ENCODE assay signal across 12 mouse cellular contexts in the genomic region with DNA sequence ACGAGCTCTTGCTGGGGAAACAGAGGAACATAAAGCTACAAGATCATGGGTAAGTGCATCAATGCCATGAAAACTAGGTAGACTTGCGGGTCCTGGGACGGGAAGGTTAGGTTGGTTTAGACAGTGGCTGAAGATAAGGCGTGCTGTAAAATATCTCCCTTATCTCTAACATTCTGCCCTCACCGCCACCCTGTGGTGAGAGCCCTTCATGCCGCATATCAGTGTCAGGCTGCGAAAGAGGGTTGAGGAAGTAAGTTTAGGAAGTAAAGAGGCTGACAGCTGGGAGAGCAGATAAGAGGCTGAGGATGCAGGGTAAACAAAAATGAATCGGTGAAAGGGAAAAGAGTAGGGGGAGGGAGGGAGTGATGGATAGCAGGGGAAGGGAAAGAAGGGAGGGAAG. TPM values are rescaled to one million over a fixed set of nuclear protein-coding genes. Genes with fewer than 3 reads are reported as not detected.
A peak's percentile ranks its signal among the peaks of the same experiment; 100 is the strongest.
DNase-seq lines count a peak whose midpoint lies in the region; ATAC-seq and TF ChIP-seq lines count a peak whose summit lies in the region.
"Had no signal": no experiment of that assay in that cellular context is flagged by ENCODE, and none has a peak within 500 bp of the region (broad histone marks: within the 10 kb centered on the region; RNA-seq: fewer than 3 reads in every experiment).

No protein-coding gene starts in this region.

- no peaks in the 10 kb centered on the region; the same call in 1 of the 2 replicates for H3K4me1 ChIP-seq in small intestine, adult 2 months (ENCODE audit: control insufficient read depth, insufficient read depth, insufficient read length, low read length)
- peaks cover 5% of the 10 kb centered on the region for H3K4me1 ChIP-seq in hindbrain, embryonic 12.5 days
- H3K4me1 ChIP-seq: embryonic facial prominence, embryonic 12.5 days; lung, embryonic 15.5 days had no signal

- H3K9me3 ChIP-seq in hindbrain, embryonic 12.5 days (replicated peaks): no peaks in the 10 kb centered on the region
- H3K9me3 ChIP-seq: embryonic facial prominence, embryonic 12.5 days; lung, embryonic 15.5 days had no signal

- no peaks in the 10 kb centered on the region for H3K36me3 ChIP-seq in small intestine, adult 2 months (ENCODE audit: control insufficient read depth, insufficient read depth, low read length)
- peaks cover 4% of the 10 kb centered on the region; the same call in 1 of the 2 replicates for H3K36me3 ChIP-seq in hindbrain, embryonic 12.5 days
- H3K36me3 ChIP-seq: embryonic facial prominence, embryonic 12.5 days; lung, embryonic 15.5 days had no signal

- no peak overlapping the region for H3K4me3 ChIP-seq in small intestine, adult 2 months (ENCODE audit: low read depth, low read length)
- no peak overlapping the region for H3K4me3 ChIP-seq in hindbrain, embryonic 12.5 days
- H3K4me3 ChIP-seq: embryonic facial prominence, embryonic 12.5 days; gastrocnemius, adult 2 months; lung, embryonic 15.5 days had no signal

- no peak for TF ChIP-seq POLR2A in small intestine, adult 2 months (IDR thresholded peaks at IDR 0.05; ENCODE audit: low read depth, low read length)

- ATAC-seq in hindbrain, embryonic 12.5 days (ENCODE audit: low FRiP score): no peak

- H3K4me2 ChIP-seq in hindbrain, embryonic 12.5 days (replicated peaks): no peak overlapping the region
- H3K4me2 ChIP-seq: embryonic facial prominence, embryonic 12.5 days; lung, embryonic 15.5 days had no signal

- H3K27ac ChIP-seq in small intestine, adult 2 months (ENCODE audit: insufficient read depth, low read depth, low read length): no peak overlapping the region
- H3K27ac ChIP-seq in hindbrain, embryonic 12.5 days: no peak overlapping the region
- H3K27ac ChIP-seq: embryonic facial prominence, embryonic 12.5 days; gastrocnemius, adult 2 months; lung, embryonic 15.5 days had no signal

- peak; percentile 34; the same call in 1 of the 2 replicates for TF ChIP-seq CTCF in small intestine, adult 2 months (IDR thresholded peaks at IDR 0.05; ENCODE audit: extremely low read depth, insufficient read length, insufficient replicate concordance, low read depth, low read length)

- peaks cover 4% of the 10 kb centered on the region; the same call in 1 of the 2 replicates for H3K27me3 ChIP-seq in small intestine, adult 2 months (ENCODE audit: control insufficient read depth, insufficient read depth, low read length)
- no peaks in the 10 kb centered on the region for H3K27me3 ChIP-seq in hindbrain, embryonic 12.5 days
- H3K27me3 ChIP-seq: embryonic facial prominence, embryonic 12.5 days had no signal

- peak; percentile 31 for DNase-seq in embryo, embryonic 10 days (ENCODE audit: low spot score)
- DNase-seq in embryo, embryonic 9.5 days (ENCODE audit: extremely low spot score): no peak
- peak; percentile 56 for DNase-seq in CD4-positive, CD25-positive, alpha-beta regulatory T cell, adult 2 months (ENCODE audit: low read depth, low spot score)
- DNase-seq in induced T-regulatory cell, adult 2 months (ENCODE audit: low read depth): peak; percentile 56
- DNase-seq in testis, postnatal 10 days (ENCODE audit: low spot score): no peak
- no peak for DNase-seq in urinary bladder, postnatal 25 days (ENCODE audit: low spot score)
- DNase-seq: gastrocnemius, adult 2 months; kidney, adult 9 months had no signal

- WGBS in small intestine, adult 2 months: 14% methylated on average over 8 of the region's 8 CpGs
- 61% methylated on average over 8 of the region's 8 CpGs for WGBS in hindbrain, embryonic 12.5 days

- no peak overlapping the region for H3K9ac ChIP-seq in hindbrain, embryonic 12.5 days
- H3K9ac ChIP-seq: embryonic facial prominence, embryonic 12.5 days; lung, embryonic 15.5 days had no signal

RNA-seq across cellular contexts. Expression of a gene that starts 26.9 kb away (rescaled TPM):
- 0.20 and 68.1 TPM in 2 replicates for polyA plus RNA-seq in small intestine, adult 2 months (2012; rRNA removed)
- polyA plus RNA-seq in hindbrain, embryonic 12.5 days (2016; fragmentation: Nextera tagmentation; extraction: Ambion mirVana): not detected in 2 replicates
- polyA plus RNA-seq: embryonic facial prominence, embryonic 12.5 days; lung, embryonic 15.5 days had no signal

Comparison
In these comparisons a context has a peak if more than half of its experiments do, and no peak if none do; other contexts are left out.
1. DNase-seq: peak in embryo, embryonic 10 days (single experiment), CD4-positive, CD25-positive, alpha-beta regulatory T cell, adult 2 months (single experiment) and induced T-regulatory cell, adult 2 months (single experiment); none in embryo, embryonic 9.5 days (single experiment), testis, postnatal 10 days (single experiment) and urinary bladder, postnatal 25 days (single experiment).